Mouse (Mus musculus): ENCODE measurements around the gene Sec23ip.

Sec23ip gene

DNA sequence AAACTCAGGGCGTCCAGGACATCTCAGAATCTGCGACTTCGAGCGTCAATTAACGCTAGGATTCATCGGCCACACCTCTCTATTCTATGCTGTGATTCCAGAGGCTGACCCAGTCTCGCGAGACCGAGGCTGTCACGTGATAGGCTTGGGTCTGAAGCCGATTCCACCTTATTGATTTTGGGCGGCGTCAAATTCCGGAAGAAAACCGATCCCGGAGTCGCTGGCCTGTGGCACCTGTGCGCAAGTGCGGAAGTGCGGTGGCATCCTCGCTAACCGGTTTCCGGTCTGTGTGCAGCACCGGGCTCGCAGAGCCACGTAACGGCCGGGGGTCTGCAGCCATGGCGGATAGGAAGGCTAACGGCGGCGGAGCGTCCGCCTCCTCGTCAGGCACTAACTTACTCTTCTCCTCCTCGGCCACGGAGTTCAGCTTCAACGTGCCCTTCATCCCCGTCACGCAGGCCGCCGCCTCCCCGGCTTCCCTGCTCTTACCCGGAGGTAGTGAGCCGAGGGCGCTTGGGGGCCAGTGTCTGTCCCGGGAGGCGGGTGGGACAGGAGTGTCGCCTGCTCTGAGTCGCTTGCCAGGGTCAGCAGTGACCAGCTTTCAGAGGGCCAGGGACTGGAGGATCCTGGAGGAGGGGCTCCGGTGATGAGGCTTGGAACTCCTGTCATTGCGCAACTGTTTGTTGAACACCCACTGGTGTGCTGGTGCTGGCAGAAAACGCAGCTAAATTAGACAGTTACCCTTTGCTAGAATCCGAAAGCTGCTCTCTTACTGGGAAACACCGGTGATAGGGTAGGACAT, at the start of gene Sec23ip:
Gene Sec23ip (plus strand): TSS at position 260 of the 802 bp plus-strand sequence.
- in situ Hi-C loops (cut with MboI; ENCODE audit: unreplicated experiment in 2 of 2): no loop called here

DNA sequence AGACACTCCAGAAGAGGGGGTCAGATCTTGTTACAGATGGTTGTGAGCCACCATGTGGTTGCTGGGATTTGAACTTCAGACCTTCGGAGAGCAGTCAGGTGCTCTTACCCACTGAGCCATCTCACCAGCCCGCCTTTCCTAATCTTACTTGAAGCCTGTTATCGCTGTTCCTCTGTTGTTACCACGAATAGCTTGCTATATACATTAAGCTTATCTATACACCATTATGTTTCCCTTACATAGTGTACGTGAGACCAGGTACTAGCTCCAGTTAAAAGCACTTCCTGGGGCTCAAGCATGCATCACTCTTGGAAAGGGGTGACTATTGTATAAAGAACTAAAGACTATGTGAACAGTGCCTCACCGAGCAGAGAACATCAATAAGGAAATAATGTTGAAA, 44.8 kb upstream of the Sec23ip start:
- in situ Hi-C loops (cut with MboI; ENCODE audit: unreplicated experiment in 2 of 2): loop anchor here (5.0 to 25.0 kb wide), 9 partner anchors 238 to 1338 kb away; partner anchors contain the start of genes Gm49388 (in 2 of the 2), Setd1a (in 2 of the 2), Pycard (in 1 of the 2) and Tgfb1i1 (in 1 of the 2)

DNA sequence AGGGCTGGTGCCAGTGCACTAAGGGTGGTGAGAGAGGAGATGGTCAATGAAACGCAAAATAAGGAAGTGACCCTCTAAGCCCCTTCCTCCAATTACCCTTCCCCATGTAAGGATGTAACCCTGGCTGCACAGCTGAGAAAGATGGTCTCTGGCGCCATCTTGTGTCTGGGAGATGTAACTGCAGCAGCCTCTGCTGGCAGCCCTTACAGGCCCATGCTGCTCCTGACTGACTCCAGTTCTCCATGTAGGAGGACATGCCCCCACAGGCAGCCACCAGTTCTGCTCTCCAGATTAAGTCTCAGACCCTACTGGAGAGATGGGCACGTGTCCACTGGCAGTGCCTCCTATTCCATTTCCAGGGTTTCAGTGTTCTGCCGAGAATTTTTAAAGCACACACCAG, 39.0 kb upstream of the Sec23ip start:
- in situ Hi-C loops (cut with MboI; ENCODE audit: unreplicated experiment in 2 of 2): loop anchor here (5.0 to 25.0 kb wide), 8 partner anchors 461 to 1343 kb away; partner anchors contain the start of genes Gm49388 (in 2 of the 2), Setd1a (in 2 of the 2), Pycard (in 1 of the 2) and Tgfb1i1 (in 1 of the 2)

DNA sequence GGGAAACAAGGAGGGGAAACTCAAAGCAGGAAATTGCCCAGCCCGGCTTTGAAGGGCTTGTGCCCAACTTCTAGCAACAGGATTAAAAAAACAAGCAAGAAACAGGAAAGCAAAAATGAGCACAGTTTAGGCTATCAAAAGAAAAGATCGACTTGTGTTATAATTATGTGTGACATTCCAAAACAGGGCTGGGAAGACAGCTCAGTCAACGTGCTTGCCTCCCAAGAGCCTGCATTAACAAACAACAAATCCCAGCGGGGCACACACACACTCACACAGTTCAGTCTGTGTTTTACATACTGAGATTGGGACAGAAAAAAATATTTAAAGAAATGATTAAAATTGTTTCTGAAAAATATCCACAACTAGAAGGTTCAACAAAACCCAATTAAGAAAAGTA, 26.8 kb upstream of the Sec23ip start:
- in situ Hi-C loops (cut with MboI; ENCODE audit: unreplicated experiment in 2 of 2): loop anchor here (25.0 kb wide), 4 partner anchors 706 to 1356 kb away; partner anchors contain the start of genes Gm49388 (in 2 of the 2), Setd1a (in 2 of the 2), Pycard (in 1 of the 2) and Trim72 (in 1 of the 2)

DNA sequence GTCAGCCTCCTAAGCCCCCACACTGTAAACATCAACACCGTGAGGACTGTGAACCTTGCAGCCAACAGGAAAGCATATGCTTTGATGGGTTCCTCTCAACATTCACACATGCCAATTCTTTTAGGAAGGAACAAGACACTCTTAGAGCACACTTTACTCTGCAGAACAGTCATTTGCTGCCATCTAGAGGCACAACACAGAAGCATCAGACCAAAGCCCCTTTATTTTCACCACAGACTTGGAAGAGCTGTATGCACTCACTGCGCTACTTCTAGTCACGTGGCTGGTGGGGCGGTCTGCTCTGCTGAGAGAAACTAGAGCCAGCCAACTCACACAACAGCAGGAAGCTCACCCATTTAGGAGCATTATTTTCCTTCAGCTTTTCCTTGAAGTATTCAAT, 20.0 kb upstream of the Sec23ip start:
- in situ Hi-C loops (cut with MboI; ENCODE audit: unreplicated experiment in 2 of 2): loop anchor here (25.0 kb wide), 4 partner anchors 712 to 1362 kb away; partner anchors contain the start of genes Gm49388 (in 2 of the 2), Setd1a (in 2 of the 2), Pycard (in 1 of the 2) and Trim72 (in 1 of the 2)

DNA sequence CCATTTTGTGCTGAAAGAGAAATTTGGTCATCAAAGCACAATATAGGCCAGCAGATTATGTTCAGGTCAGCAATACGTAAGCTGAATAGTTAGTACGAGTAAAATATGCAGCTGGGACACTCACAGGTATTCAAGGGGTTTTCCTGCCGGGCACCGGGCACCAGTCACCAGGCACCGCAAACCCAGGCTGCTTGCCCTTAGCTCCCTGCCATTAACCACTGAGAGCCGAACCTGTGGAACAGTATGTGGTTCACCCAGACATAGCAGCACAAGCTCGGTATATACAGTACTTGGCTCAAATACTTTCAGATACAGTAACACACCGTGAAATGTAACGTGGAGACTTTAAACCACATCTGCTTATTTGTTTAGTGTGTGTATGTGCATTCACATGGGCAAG, 19.6 kb upstream of the Sec23ip start:
- in situ Hi-C loops (cut with MboI; ENCODE audit: unreplicated experiment in 2 of 2): no loop called here

DNA sequence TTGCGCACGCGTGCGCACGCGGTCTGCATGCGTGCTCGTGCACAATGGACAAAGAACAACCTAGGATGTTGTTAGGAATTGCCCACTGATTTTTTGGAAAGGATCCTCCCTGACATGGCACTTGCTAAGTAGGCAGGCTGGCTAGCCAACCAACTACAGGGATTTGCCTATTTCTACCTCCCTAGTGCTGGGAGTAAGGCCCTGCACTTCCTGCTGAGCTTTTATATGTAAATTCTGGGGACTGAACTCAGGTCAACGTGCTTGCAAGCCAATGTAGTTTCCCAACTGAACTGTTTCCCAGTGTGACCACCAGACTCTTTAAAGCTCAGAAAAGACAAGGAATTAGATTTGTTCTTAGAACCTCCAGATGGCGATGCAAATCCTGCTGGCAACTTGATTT, 17.7 kb upstream of the Sec23ip start:
- in situ Hi-C loops (cut with MboI; ENCODE audit: unreplicated experiment in 2 of 2): no loop called here

DNA sequence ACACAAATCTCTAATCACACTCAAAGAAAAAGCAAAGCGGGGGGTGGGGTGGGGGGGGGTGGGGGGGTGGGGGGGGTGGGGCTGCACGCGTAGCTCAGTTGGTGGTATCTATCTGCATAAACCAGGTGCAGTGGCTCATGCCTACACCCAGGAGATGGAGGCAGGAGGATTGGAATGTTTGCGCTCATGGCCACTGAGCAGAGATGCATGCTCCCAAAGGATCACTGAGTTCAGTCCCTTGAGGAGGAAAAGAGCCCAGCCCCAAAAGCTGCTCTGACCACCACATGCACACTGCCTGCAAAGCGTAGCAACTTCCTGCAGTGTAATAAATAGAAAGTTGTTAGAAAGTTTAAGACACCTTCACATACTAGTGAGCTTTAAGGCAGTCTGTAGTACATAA, 17.0 kb upstream of the Sec23ip start:
- in situ Hi-C loops (cut with MboI; ENCODE audit: unreplicated experiment in 2 of 2): no loop called here

DNA sequence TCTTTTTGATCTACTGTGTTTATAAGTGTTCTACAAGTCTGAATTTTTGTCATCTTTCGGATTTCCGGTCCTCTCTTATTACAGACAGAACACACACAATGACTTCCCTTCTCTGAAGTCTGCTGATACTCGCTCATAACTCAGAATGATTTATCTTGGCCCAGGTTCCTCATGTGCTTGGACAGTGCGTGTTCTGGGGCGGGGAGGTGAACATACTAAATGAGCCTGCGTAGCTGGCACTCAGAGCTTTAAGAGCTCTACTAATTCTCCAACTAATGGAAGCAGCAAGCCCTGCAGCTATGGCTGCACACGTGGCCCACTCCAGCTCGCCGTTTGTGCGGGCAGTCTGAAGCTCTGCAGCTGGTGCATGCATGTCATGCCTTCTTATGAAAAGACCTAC, 16.0 kb upstream of the Sec23ip start:
- in situ Hi-C loops (cut with MboI; ENCODE audit: unreplicated experiment in 2 of 2): no loop called here

DNA sequence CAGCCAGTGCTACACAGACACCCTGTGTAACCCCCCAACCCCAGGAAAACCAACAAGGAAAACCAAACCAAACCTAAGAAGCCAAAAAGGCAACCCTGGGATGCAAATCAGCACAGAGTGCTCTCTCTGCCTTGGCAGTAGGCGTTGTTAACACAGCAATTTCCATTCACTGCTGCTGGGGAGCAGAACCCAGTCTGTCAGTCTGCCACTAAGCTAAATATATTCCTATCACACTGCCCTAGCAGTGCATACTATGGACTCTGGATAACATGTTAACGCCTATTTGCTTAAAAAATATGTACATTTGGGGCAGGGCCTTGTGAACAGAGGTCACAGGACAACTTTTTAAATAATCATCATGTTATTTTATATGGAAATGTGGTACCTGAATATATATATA, 13.2 kb upstream of the Sec23ip start:
- in situ Hi-C loops (cut with MboI; ENCODE audit: unreplicated experiment in 2 of 2): no loop called here

DNA sequence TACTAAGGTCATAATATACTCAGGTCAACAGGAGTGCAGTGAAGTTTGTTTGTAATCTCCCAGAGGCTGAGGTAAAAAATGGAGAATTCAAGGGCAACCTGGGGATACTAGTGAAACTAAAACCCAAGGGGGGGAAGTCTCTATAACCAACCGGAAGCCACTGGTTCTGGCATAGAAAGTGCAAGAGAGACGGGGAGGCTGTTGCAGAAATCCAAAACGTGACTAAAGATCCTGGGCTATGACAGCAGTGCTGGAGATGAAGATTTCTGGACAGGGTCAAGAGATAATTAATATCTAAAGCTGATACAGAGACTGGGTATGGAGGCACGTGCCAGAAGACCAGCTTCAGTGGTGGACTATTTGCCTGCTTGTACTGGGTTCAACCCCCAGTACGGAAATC, 6.7 kb upstream of the Sec23ip start:
- in situ Hi-C loops (cut with MboI; ENCODE audit: unreplicated experiment in 2 of 2): no loop called here

DNA sequence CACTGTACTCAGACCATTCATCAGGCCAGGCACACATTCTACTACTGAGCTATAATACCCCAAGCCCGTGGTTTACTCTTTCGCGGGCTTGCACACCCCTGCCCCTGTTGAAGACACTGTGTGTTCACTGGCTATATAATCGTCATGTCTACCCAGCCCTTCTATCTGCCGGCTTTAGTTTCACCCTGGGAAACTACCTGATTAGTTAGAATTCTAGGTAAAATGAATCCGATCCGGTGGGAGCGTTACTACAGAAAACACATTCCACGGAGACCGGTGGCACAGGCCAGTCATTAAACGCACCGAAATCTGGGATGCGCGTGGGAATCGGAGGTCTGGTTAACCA, 5.7 kb upstream of the Sec23ip start:
- in situ Hi-C loops (cut with MboI; ENCODE audit: unreplicated experiment in 2 of 2): no loop called here

DNA sequence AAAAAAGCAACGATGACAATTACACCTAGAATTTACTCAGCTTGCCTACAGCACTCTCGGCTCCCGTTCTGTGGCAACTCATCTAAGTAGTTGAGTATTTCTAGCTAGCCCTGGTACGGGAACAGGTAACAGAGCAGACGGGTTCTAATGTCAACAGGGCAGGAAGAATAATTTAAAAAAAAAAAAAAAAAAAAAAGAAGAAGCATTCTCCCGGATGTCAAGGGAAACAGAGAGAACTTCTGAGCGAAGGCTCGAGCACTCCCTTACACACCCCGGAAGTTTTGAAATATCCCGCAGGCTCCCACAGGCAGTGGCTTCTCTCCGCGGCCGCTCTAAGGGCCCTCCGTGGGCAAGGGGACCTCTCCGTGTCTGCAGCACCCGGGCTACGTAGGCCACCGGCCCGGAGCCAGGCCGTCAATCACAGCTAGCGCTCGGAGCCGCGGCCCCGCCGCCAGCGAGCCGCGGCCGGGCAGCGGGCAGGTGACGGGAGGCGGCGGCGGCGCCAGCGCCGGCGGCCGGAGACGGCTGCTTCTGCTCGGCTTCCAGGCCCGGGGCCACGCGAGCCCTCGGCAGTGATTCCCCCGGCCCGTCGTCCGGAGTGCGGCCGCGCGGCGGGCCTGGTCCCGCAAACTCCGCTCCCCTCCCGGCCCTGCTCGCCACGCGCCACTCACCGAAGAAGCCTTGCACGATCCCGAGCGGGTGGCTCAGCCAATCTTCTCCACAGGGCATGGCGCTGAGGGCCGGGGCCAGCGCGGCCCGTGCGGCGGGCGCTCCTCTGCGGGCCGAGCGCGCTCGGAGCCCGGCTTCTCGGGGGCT, 5.1 kb upstream of the Sec23ip start:
- in situ Hi-C loops (cut with MboI; ENCODE audit: unreplicated experiment in 2 of 2): no loop called here

DNA sequence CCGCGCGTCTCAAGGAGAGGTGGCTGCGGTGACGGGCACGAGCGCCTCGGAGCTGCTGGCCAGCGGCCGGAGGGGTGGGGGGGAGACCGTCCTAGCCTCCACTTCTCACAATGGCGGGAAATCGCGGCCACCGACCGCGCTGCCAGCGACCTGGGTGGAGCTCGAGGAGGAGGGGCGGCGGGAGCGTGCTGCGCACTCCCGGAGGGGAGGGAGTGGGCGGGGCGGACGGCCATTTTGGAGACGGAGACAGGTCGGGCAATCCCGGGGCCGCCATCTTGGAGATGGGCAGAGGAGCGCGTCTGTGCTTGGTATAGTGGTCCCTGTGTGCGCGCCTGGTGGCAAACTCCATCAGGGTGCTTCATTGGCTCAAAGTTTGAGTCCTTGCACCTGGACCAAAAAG, 4.4 kb upstream of the Sec23ip start, which contains the start of gene Mcmbp:
Gene Mcmbp (minus strand): TSS at position 162 of the 400 bp plus-strand sequence.
- in situ Hi-C loops (cut with MboI; ENCODE audit: unreplicated experiment in 2 of 2): no loop called here

DNA sequence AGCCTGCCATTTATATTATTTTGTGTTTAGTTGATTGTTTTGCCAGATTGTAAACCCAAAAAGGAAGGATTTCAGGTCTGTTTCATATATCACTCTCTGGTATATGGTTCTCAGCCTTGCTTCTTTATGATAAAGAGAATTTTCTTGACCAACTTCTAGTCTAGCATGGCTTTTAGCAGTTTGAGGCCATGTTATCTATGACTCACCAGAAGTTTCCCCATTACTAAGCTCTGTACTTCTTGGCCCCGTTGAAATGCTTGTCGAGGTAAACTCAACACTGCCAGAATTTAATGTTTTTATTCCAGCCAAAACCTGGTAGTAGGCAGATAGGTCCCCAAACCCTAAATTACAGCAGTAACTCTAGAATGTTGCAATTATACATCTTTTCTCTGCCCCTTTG, 845 bp upstream of the Sec23ip start:
- in situ Hi-C loops (cut with MboI; ENCODE audit: unreplicated experiment in 2 of 2): no loop called here

DNA sequence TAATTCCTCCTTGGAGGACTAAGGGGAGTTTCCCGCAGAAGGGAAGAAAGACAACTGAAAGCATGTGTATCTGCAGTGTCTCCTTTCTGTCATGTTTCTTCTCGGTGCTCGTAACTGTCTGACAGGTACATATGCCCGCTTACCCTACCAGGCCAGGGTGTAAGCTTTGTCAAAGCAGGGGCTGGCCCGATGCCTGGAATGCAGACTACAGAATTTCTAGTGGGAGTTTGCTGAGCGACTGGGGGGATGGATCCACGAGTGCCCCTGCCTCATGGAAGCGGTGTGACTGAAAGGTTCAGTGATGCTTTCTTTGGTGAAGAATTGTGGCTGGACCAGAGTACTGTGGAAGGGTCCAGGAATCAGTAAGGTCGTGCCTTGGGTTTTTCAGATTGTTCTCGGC, 1.4 kb downstream of the Sec23ip start:
- in situ Hi-C loops (cut with MboI; ENCODE audit: unreplicated experiment in 2 of 2): no loop called here

DNA sequence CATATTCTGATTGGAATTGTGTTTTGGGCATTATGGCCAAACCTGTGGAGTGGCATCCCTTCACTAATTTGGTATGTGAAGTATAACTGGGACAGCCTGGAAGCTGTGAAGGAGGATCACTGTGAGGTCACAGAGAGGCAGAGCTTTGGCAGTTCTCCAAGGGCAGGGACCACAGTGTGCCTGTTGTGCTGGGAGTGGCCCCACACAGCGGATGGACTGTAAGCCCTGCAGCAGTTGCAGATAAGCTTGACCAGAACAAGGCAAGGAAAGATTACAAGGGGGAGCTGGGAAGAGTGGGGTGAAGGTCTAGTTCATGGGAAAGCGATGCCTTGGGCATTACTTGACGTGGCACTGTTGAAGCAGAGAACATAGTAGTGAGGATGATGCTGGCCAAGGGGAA, 4.0 kb downstream of the Sec23ip start:
- in situ Hi-C loops (cut with MboI; ENCODE audit: unreplicated experiment in 2 of 2): no loop called here

DNA sequence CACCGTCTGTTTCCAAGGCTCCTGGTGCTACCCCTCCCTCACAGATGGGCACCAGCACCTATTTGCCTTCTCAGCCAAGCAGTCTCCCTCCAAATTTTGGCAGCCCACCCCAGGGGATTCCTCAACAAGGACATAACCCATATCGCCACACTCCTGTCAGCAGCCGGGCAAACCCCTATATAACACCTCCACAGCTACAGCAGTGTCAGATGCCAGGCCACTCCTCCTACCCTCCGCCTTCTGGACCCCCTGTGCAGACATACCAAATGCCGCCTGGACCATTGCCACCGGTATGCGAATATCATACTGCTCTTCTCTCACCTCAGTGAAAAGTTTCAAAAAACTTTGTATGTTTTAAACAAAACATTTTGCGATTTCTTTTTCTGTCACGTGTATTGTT, 5.6 kb downstream of the Sec23ip start:
- in situ Hi-C loops (cut with MboI; ENCODE audit: unreplicated experiment in 2 of 2): loop anchor here in 1 of 2 experiments (25.0 kb wide), 2 partner anchors 862 to 1737 kb away; no protein-coding TSS in a partner anchor

DNA sequence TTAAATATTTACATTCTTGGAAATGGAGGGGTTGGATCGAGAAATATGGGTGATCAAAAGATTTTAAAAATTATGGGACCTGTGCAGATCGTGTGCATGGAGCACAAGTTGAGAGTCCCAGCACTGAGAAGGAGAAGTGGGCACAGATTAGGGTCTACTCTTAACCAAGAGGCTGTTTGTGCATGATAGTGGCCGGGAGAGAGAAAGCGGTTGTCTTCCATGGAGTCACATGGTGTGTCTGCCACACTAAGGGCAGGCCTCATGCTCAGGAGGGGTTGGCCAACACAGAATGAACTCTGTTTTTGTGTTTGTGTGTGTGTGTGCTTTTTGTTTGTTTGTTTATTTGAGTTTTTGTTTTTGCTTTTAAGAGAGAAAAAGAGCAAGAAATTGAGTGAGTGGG, 7.3 kb downstream of the Sec23ip start:
- in situ Hi-C loops (cut with MboI; ENCODE audit: unreplicated experiment in 2 of 2): loop anchor here in 1 of 2 experiments (25.0 kb wide), 2 partner anchors 860 to 1735 kb away; no protein-coding TSS in a partner anchor

DNA sequence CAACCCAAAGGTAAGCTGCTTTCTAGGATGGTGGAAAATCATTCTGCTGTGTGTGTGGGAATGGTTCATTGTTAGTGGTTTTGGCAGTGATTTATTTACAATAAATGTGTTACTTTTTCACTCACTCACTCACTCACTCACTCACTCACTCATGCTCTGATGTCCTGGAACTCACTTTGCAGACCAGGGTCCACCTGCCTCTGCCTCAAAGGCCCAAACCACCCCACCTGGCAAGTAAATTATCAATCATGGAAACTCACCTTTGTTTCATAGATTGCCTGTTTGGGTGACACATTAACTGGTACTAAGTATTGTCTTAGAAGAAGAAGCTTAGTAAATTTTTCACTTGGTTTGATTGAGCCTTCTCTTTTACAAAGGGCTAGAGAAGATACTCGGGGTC, 10.7 kb downstream of the Sec23ip start:
- in situ Hi-C loops (cut with MboI; ENCODE audit: unreplicated experiment in 2 of 2): loop anchor here in 1 of 2 experiments (25.0 kb wide), 2 partner anchors 857 to 1732 kb away; no protein-coding TSS in a partner anchor

DNA sequence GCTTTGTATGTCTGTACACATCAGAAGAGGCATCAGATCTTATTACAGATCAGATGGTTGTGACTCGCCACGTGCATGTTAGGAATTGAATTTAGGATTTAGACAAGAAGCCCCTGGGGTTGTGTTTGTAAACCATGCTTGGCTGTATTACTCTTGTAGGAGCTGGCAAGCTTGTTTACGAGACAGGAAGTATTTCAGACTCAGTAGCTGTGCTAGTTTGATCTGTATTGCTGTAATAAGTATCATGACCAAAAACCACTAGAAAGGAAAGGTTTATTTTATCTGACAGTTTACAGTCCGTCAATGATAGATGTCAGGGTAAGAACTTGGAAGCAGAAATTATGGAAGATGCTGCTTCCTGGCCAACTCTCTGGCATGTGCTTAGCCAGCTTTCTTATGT, 14.2 kb downstream of the Sec23ip start:
- in situ Hi-C loops (cut with MboI; ENCODE audit: unreplicated experiment in 2 of 2): loop anchor here in 1 of 2 experiments (25.0 kb wide), 2 partner anchors 853 to 1728 kb away; no protein-coding TSS in a partner anchor

Measured in v-Abl transformed pro-B cells (cell line).